Mouse (Mus musculus) frontal cortex, adult (tissue): ENCODE measurements around the gene Tssk1.

Experiments used
- ATAC-seq: cut with Nextera tagmentation; 2 replicates; pipeline ENCODE4 v1.9.2; 2017; ENCODE audit warnings: mild to moderate bottlenecking, moderate library complexity, mixed read lengths; ENCODE audit not compliant: low TSS enrichment

Tssk1 gene

DNA sequence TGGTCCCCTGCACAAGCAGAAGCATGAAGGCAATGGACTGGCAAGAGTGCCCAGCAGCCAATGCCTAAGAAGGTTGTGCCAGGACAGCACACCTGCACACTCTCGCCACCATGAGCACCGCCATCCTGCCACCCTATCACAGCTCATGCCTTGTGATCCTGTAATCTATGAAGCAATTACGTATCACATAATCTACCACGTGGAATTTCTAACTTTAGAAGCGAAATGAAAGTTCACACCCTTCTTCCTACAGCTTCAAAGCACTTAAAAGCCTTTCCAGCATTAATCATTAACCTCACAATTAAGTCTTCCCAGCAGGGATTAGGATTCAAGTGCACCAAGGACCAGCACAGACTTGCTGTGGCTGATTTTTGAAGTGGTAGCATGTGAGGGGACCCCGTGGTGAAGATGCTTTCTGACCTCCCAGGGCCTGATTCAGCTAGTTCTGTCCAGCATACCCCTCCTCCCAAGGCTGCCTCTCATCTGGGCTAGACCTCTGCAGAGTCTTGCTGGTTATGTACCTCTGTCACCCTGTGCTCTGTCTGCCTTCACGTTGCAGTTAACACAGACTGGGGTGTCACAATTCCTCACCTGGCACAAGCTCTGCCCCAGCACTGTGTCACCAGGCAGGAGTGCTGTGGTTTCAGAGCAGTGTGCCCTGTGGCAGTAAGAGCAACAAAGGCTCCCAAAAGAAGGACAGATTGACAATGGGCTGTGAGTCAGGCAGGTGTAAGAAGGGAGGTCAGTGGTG, 51.2 kb downstream of the Tssk1 start:
- no peak for ATAC-seq
